Mouse (Mus musculus) heart, postnatal 14 days (tissue): ENCODE results near the gene Chad. TPM values are rescaled to one million over a fixed set of nuclear protein-coding genes. Genes with fewer than 3 reads are reported as not detected.
A peak's percentile ranks its signal among the peaks of the same experiment; 100 is the strongest.

Experiments used
- DNase-seq, 2 experiments: peaks; one replicate each; pipeline ENCODE4 v3.0.0; 2021 to 2022
- intact Hi-C: fragments of 180-260 bp; cut with DNase I; formaldehyde crosslinking; loops from one replicate; pipeline ENCODE4 v1.15.1; 2025
- total RNA-seq, 2 experiments: library from RNA; stranded (reverse); gene quantifications; 2 replicates each; pipeline ENCODE4 v1.2.3; 2021

The Chad gene
- total RNA-seq, 2 experiments from 2014 or later, result 0.22 to 2.4 TPM

DNA sequence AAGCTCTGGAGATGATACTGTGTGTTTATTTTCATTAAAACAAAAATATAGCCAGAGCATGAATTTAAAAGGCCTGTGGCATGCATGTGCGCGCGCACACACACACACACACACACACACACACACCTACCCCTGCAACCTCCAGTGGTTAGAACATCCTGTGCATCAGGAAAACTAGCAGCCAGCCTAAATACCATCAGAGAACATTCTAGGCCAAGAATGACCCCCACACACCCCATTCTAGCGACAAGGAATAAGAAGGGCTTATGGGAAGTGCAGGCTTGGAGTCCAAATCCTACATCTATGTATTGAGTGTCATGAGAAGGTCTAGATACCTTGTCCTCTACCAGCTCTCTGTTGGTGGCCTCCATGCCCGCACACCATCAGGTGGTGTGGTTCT lies 1.5 kb upstream of the Chad start:
- intact Hi-C loops, result no loop called here
- DNase-seq, result no peak

DNA sequence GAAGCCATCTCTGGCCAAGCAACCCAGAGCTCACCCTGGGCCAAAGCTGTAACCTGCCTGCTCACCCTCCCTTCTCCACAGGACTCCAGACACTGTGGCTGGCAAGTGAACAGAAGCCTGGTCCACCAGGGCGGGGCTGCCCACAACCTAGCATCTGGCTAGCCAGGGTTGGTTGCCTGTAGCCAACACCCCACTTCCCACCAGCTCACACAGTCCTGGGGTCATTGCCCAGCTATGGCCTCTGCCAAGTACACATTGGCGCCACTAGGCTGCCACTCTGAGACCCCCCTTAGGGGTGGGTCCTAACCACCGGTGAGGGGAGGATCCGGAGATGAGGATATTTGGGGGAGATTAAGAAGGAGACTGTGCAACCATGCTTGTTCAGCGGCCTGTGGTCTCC lies 1.0 kb upstream of the Chad start:
- DNase-seq, result no peak
- intact Hi-C loops, result no loop called here

DNA sequence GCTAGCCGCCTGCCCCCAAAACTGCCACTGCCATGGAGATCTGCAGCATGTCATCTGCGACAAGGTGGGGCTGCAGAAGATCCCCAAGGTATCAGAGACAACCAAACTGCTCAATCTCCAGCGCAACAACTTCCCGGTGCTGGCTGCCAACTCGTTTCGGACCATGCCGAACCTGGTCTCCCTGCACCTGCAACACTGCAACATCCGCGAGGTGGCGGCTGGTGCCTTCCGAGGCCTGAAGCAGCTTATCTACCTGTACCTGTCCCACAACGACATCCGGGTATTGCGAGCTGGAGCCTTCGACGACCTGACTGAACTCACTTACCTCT lies 268 bp downstream of the Chad start:
- intact Hi-C loops, result no loop called here
- no peak for DNase-seq

DNA sequence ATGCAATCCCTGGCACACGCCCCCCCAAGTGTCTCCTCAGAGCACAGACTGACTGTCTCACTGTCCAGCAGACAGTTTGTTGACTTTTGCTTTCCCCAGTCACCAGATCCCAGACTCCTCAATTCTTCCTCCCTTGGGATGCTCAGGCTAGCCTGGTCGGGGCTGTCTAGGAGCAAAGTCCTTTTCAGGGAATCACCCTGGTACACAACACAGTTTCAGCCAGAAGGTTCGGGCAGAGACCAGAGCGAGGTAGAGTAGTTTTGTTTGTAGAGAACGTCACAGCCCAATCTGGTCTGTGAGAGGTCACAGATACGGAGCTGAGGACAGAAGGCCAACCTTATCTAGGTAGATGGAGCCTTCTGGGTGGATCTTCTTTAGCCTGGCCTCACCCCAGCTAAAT lies 1.7 kb downstream of the Chad start:
- intact Hi-C loops, result no loop called here
- no peak for DNase-seq

DNA sequence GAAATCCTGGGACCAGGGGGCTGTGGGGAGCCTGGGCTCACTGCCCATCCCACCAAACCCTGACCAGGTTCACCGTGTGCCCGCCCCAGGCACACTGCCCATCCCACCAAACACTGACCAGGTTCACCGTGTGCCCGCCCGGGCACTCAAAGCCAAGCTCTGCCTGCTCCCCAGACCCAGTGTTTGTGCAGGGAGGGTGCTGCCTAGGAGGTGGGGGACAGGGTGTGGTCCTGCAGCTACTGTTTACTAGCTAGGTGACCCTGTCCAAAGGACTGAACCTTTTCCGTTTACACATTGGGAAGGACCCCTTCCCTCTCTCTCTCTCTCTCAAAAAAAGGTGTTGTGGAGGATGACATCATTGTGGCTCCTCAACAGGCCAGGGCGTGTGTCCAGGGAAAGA lies 2.5 kb downstream of the Chad start:
- intact Hi-C loops, result no loop called here

DNA sequence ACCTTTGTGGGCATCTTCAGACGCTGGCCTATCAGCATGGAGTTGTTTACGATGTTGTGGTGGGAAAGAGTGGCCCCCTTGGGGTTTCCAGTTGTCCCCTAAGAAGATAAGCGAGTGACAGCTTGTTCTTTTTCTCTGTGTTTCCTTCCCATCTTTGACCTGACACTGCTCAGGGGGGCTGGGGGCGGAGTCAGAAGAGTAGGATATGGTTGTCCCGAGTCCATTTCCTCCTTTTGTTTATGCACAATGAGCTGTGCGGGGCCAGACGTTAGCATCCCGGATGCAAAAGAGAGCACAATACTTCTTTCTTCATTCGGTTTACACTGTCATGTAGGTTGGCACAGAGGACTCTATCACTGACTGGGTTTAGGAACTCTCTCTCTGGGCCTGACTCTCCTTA lies 5.8 kb downstream of the Chad start:
- intact Hi-C loops, result no loop called here
- peak; percentile 43 to 46 for DNase-seq

More for the DNA sequence above, 2.5 kb downstream of the Chad start:
- no peak for DNase-seq

DNA sequence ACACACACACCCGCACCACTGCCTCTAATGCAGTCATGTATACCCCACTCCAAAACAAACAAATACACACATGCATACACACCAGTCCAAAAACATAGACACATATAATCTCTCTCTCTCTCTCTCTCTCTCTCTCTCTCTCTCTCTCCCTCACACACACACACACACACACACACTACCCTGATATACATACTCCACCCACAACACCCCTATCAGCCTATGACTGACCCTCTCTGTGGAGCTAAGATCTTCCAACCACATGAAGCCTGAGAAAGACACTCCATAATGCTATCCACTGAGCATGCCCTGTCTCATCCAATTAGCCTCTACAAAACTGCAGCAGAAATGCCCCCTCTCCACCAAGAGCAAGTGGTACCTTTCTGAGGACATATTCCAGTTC lies 7.0 kb downstream of the Chad start:
- DNase-seq, result no peak
- intact Hi-C loops, result no loop called here

DNA sequence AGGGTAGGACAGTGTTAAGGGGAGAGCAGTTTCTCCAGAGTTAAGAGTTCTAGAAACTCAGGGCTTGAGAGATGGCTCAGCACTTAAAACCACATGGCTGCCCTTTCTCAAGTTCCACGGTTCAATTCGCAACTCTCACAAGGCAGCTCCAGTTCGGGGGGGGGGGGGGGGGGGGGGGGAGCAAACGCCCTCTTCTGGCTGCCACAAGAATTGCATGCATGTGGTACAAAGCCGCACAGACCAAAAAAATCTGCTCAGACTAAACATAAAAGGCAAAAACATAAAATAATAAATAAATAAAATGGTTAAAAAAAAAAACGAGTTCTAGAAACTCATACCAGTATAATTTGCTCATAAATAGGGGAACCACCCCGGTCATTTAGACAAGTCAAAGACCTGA lies 9.7 kb downstream of the Chad start:
- no peak for DNase-seq
- intact Hi-C loops, result no loop called here

DNA sequence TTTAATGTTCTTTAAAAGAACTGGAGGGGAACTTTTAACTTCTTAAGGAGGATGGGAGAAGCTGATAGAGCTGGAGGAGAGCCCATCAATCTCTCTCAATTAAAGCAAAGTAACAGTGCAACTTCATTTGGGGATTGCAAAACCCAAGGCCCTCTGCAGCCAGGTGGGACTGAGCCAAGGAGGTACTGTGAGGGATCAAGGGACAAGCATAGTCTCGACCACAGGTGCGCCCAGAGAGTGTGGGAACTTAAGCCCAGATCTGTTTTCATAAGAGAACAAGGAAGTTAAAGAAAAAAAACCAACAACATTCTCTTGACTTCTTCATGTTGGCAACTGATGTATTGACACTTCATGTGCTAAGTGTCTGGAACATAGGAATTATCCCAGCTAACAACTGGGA lies 10.2 kb downstream of the Chad start:
- intact Hi-C loops, result no loop called here
- DNase-seq, result no peak

DNA sequence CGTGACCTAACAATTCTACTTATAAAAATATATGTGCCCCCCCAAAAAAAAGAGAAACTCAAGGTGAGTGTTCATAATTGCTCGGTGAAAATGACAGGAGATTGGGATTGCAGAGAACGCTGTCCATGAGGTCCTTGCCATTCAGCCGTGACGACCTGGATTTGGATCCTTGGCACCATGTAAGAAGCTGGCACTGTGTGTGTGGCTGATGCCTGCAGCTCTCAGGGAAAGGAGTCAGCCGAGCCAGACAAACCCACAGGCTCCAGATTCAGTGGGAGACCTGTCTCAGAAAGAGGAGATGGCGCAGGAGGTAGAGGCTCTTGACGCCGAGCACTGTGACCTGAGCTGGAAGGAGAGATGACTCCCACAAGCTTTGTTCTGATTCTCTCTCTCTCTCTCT lies 11.5 kb downstream of the Chad start:
- intact Hi-C loops, result no loop called here
- no peak for DNase-seq

DNA sequence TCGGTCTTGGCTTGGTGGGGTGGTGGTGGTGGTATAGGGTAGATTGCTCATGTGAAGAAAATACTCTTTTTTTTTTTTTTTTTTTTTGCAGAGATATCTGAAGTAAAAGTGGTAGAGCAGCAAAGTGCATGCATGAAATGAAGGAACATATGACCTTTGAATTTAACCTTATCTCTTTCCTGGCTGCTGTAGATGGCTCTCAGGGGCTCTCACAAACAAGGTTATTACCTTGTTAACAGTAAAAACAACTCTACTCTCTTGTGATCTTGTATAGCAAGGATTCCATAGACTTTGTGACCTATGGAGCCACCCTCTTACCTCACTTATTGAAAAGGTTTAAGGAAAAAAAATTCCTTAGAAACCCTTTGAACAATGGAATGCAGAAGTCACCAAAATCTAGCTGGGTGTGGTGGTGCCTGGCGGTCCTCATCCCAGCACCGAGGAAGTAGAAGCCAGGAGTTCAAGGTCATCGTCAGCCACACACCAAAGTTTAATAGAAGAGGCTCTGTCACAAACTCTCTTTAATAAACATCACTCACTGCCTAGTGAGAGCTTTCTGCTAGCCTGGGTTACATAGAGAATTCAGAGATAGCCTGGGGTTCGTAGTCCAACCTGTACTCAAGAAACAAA lies 15.4 kb downstream of the Chad start:
- intact Hi-C loops, result no loop called here
- no peak for DNase-seq

DNA sequence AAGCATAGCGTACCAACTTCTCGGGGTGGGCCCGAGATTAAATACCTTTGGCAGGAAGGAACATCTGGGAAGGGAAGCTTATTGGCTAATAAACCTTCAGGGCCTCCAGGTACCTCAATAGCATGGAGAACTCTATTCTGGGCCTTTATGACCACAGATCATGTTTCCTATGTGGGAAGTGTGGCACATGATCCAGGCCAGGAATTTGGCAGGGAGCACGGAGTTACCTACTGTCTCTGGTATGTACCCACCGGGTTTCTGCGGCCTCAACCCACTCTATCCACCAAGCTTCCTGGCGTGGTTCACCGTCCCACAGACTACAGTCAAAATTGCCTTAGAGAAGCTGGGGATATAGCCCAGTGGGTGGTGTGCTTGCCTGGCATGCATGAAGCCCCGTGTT lies 20.2 kb downstream of the Chad start:
- intact Hi-C loops, result no loop called here
- no peak for DNase-seq

DNA sequence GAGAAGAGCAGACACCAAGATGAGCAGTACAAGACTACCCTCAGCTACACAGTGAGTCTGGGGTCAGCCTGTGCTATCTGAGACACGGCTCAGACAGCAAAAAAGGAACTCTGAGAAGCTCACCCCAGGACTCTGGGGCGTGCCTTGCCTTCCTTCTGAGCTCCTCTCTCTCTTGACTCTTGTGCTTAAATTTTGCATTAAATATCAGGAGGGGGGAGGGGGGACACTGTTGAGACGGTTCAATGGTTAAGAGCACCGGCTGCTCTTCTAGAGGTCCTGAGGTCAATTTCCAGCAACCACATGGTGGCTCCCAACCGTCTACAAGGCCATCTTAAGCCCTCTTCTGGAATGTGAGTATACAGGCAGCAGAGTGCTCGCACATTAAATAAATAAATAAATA lies 22.7 kb downstream of the Chad start:
- no peak for DNase-seq
- intact Hi-C loops, result no loop called here

DNA sequence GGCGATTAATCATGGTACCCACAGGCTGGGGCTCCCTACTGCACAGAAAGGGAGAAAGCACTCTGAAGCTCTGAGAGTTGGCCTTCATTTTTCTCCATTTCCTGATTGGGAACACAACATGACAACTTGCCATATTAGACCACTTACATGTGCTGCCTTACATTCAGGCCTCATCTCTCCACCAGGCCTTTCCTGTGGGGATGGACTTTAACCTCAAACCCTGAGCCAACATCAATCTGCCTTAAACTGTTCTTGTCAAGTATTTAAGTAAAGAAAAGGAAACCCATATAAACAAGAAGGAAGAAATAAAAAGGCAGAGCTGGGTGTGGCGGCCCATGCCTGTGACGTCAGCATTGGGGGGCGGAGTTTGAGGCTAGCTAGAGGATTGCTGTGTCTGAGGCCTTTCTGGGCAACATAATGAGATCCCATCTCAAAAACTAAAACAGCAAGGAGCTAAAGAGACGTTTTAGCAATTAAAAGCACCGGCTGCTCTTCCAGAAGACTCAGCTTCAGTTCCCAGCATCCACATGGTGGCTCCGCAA lies 31.5 kb downstream of the Chad start:
- intact Hi-C loops, result no loop called here
- DNase-seq, result peak in 1 of 2 experiments; percentile 40

DNA sequence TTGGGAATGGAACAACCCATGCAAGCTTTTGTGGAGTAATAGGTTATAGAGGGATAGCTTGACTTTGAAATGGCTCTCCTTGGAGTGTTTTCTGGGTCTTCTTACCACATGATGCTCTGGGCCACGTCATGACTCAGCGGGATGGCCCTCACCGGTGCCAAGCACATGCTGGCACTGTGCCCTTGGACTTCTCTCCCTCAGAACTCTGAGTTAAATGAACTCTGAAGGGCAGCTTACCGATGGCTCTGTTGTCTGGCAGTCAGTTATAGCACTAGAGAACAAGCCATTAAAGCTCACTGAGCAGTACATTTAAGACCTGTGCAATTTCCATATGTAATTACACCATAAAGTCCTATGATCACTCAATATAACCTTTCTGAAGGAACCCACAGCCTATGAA lies 32.5 kb downstream of the Chad start:
- intact Hi-C loops, result no loop called here

DNA sequence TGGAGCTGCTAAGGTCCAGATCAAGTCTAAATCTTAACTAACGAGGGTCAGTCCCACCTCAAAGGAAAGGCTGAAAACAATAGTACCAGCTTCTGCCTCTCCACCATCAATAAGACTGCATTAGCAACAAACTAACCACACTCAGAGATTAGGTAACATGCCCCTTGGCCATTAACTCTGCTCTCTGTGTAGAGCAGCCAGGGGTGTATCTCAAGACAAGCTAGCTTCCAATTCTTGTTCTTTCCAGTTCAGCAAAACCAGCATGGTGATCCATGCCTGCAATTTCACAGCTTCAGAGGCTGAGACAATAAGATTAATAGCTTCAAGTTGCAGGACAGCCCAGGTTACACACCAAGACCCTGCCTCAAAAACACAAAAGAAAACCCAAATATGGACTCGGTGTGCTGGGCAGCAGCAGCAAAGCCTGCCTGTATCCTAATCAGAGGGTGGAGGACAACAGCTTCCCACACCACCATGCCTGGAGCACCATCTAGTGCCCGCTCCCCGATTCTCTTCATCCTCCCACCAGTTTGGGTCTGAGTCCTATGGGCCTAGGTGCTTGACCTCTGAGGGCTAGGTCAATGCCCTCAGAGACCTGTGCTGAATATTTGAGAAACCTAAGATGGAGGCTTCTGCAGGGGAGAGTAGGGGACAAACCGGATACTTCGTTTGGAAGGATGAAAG lies 33.7 kb downstream of the Chad start:
- intact Hi-C loops, result no loop called here
- DNase-seq, result peak in 1 of 2 experiments; percentile 6

More for the DNA sequence above, 32.5 kb downstream of the Chad start:
- peak; percentile 42 to 64 for DNase-seq

DNA sequence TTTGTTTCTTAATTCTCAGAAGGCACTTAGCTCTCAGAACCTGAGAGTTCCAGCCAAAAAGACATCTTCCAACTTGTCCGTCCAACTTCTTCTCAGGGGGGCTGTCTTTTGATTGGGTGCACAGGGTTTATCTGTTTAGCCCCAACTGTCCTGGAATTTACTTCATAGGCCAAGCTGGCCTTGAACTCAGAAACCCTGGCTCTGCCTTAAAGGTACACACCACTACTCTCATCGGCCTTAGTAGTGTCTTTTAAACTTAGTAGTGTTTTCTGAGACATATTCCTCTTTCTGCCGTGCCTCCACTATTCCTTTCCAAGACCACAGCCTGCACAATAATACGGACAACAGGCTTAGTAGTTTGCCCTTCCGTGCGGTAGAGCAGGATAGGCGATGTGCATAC lies 35.6 kb downstream of the Chad start:
- intact Hi-C loops, result loop anchor here (5.0 kb wide), 1 partner anchor 48 kb away; no protein-coding TSS in a partner anchor

DNA sequence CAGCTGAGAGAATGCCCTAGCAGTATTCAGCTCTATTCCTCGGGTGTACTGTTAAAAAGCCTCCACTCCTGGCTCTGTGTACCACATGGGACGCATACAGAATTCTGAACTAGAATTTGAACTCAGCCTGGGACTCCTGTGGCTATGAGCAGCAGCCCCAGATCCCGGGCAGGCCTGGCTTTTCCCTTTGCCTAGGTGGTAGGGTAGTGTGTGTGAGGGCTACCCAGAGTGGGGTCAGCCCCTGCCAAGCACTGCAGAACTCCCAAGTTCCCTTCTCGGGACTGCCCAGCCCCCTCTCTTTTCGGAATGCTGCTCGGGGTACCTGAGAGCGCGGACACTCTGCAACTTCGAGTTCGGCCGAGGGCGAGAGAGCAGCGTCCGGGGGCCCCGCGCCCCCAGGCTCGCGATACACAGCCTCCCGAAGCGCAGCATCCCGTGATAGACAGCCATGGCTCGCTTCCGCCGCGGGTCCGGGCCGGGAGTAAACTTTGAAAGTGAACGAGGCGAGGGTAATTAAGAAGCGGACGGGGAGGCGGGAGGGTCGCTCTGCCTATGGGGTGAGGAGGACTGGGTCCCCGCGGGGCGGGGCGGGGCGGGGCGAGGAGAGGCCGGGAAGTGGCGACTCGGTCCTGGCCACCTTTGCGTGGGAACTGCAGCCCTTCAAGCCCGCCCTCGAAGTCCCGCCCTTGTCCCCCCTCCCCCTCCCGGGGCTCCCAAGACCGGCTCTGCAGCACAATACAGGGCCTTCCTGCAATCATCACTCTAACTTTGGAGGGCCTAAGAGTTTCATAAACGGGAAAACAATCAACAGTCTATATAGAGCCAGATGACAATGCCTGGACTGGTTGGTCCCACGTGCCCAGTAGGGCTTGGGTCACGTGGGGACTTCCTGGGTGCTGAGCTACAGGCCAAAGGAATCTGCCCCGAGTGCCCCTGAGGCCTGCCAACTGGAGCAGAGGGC lies 36.8 kb downstream of the Chad start, which contains the start of gene Acsf2:
Gene Acsf2, minus strand, starts transcription at position 551 of the 961 bp plus-strand sequence.
- DNase-seq, result peak; percentile 88 to 89
- intact Hi-C loops, result loop anchor here (5.0 kb wide), 1 partner anchor 49 kb away; no protein-coding TSS in a partner anchor

More for the DNA sequence above, 35.6 kb downstream of the Chad start:
- DNase-seq, result no peak

DNA sequence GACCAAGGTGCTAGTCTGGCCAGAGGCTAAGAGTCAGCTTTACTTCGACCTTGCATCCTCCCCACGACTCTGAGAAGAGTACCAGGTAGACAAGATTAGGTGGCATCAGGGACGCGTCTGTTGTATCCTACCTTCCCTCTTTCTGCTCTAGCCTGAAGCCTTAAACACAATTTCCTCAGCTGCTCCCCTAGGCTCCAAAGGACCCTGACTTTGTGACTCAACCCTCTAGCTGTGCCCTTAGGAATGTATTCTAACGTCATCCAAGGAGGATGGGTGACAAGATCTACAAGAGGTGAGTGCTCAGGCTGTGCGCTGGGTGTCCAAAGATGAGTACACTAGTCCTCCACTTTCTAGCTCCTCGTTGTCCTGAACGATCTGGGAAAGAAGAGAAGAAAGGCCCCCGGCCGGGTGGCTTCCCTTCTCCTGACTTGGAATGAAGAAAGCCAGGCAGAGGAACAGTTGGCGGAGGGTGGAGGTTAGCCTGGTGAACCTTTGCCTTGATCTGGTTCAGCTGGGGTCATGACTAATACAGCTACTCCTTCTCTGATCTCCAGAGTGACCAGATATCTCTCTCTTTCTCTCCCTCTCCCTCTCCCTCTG lies 37.6 kb downstream of the Chad start:
- DNase-seq, result no peak
- intact Hi-C loops, result loop anchor here (5.0 kb wide), 1 partner anchor 50 kb away; no protein-coding TSS in a partner anchor
